9 mouse cellular contexts compared by ENCODE assay signal in the genomic region with DNA sequence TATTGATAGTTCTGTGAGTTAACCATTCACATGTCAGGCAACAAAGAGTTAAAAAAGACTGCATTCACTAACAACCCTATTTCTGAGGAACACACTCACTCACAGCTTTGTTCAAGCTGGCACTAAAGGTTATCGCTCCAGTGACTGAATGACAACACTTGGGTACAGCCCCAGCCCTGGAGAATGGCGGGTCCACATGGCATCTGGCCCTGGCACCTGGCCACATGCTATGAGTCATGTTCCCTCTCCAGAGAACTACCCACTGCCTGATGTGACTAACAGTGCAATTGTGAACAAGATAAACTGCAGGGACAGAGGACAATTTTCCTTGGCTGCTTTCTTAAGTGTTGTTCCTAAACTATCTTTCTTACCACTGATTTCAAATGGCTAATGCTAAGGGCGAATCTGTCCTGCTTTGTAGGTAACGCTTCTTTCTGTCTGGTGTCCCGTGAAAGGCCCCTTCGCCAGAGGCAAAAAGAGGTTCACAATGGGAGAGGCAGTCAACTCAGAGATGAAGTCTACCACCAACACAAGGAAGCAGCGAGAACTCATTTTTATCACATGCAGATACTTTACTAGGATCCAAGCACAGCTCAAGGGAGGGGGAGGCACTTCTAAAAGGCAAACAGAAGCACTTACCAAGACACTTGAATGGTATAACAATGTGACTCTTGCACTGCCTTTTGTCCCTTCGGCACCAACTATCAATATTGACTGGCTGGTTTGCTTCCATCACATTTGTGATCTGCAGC. TPM values are rescaled to one million over a fixed set of nuclear protein-coding genes. Genes with fewer than 3 reads are reported as not detected.
DNase-seq lines count a peak whose midpoint lies in the region; ATAC-seq and TF ChIP-seq lines count a peak whose summit lies in the region.
"Had no signal": no experiment of that assay in that cellular context is flagged by ENCODE, and none has a peak within 500 bp of the region (broad histone marks: within the 10 kb centered on the region; RNA-seq: fewer than 3 reads in every experiment).

No protein-coding gene starts in this region.

- peak; percentile 93 for ATAC-seq in forebrain, postnatal 0 days
- ATAC-seq in stomach, embryonic 16.5 days (ENCODE audit: insufficient read depth, low FRiP score) = peak; percentile 89

- intact Hi-C loops in heart, postnatal 10 days (cut with DNase I) = no loop called here

- H3K9ac ChIP-seq in forebrain, postnatal 0 days = no peak overlapping the region
- no peak overlapping the region for H3K9ac ChIP-seq in stomach, embryonic 16.5 days (ENCODE audit: low read length)

- H3K4me2 ChIP-seq in forebrain, postnatal 0 days (ENCODE audit: low read depth) = no peak overlapping the region
- H3K4me2 ChIP-seq in stomach, embryonic 16.5 days (ENCODE audit: low read depth, low read length) = no peak overlapping the region

- H3K9me3 ChIP-seq in forebrain, postnatal 0 days (ENCODE audit: low read length) = no peaks in the 10 kb centered on the region
- H3K9me3 ChIP-seq in stomach, embryonic 16.5 days (replicated peaks; ENCODE audit: control insufficient read depth, low read length) = no peaks in the 10 kb centered on the region

- no peak overlapping the region for H3K4me3 ChIP-seq in forebrain, postnatal 0 days (ENCODE audit: low read depth, low read length)
- H3K4me3 ChIP-seq in stomach, embryonic 16.5 days (replicated peaks; ENCODE audit: low read length) = no peak overlapping the region
- H3K4me3 ChIP-seq: erythroblast, embryonic 14.5 days had no signal

- H3K27ac ChIP-seq in forebrain, postnatal 0 days (ENCODE audit: low read depth, low read length) = peak overlapping the region; percentile 64
- H3K27ac ChIP-seq in stomach, embryonic 16.5 days (ENCODE audit: low read length) = peak overlapping the region; percentile 63

- H3K4me1 ChIP-seq in forebrain, postnatal 0 days (ENCODE audit: insufficient read depth) = 0 out of 2 replicates have a peak, but pooled peaks cover 9% of the 10 kb centered on the region
- peaks cover 23% of the 10 kb centered on the region; the same call in 1 of the 2 replicates for H3K4me1 ChIP-seq in stomach, embryonic 16.5 days (ENCODE audit: control insufficient read depth, insufficient read depth, low read length)

- 46% methylated on average over 8 of the region's 8 CpGs for WGBS in forebrain, postnatal 0 days
- WGBS in stomach, embryonic 16.5 days = 68% methylated on average over 8 of the region's 8 CpGs

- peak; percentile 84 for DNase-seq in MN1 (ENCODE audit: low spot score)
- DNase-seq in brain, adult 2 months (ENCODE audit: low read depth, low spot score) = peak; percentile 95
- DNase-seq in forebrain, postnatal 0 days = peak; percentile 81
- DNase-seq in heart, postnatal 10 days = peak; percentile 93 to 95
- DNase-seq in layer of hippocampus, adult 8-10 months (ENCODE audit: low spot score in 2 of 2) = peak; percentile 88 to 91
- DNase-seq in lung, postnatal 4 days = peak; percentile 88 to 92
- no peak for DNase-seq in thymus, postnatal 25 days

- H3K27me3 ChIP-seq in forebrain, postnatal 0 days (ENCODE audit: insufficient read depth, low read length) = no peaks in the 10 kb centered on the region
- no peaks in the 10 kb centered on the region for H3K27me3 ChIP-seq in stomach, embryonic 16.5 days (ENCODE audit: control insufficient read depth, insufficient read depth, low read length)

- 0 out of 2 replicates have a peak, but pooled peaks cover 3% of the 10 kb centered on the region for H3K36me3 ChIP-seq in forebrain, postnatal 0 days (ENCODE audit: insufficient read depth)
- no peaks in the 10 kb centered on the region for H3K36me3 ChIP-seq in stomach, embryonic 16.5 days (ENCODE audit: control insufficient read depth, insufficient read depth, low read length)

- no peak for TF ChIP-seq CTCF in forebrain, postnatal 0 days (IDR thresholded peaks at IDR 0.05; ENCODE audit: low read depth)

RNA-seq across cellular contexts. Expression of a gene that starts 35.1 kb away (rescaled TPM):
- total RNA-seq in forebrain, postnatal 0 days (2014; rRNA removed) = 240 and 341 TPM in 2 replicates
- polyA plus RNA-seq in forebrain, postnatal 0 days (2015; fragmentation: Nextera tagmentation; extraction: Ambion mirVana) = 251 and 328 TPM in 2 replicates
- total RNA-seq in heart, postnatal 10 days (2021) = 100 to 1,000 TPM; 333 to 347 TPM
- total RNA-seq in layer of hippocampus, adult 8-10 months (2022) = 100 to 1,000 TPM; 453 to 504 (median 482) TPM
- polyA plus RNA-seq in stomach, embryonic 16.5 days (2015; fragmentation: Nextera tagmentation; extraction: Ambion mirVana) = 326 and 359 TPM in 2 replicates

RNA-seq across cellular contexts. Expression of a gene that starts 44.9 kb away (rescaled TPM):
- total RNA-seq in forebrain, postnatal 0 days (2014; rRNA removed) = 0.38 and 0.81 TPM in 2 replicates
- polyA plus RNA-seq in forebrain, postnatal 0 days (2015; fragmentation: Nextera tagmentation; extraction: Ambion mirVana) = 0.35 and 0.44 TPM in 2 replicates
- under 1 TPM; 0.42 to 0.93 TPM for total RNA-seq in heart, postnatal 10 days (2021)
- 10 to 100 TPM in 1 of 4 experiments, 1 to 10 TPM in 1, under 1 TPM in 2; 0.70 to 14.8 (median 5.4) TPM for total RNA-seq in layer of hippocampus, adult 8-10 months (2022)
- 77.9 and 96.3 TPM in 2 replicates for polyA plus RNA-seq in stomach, embryonic 16.5 days (2015; fragmentation: Nextera tagmentation; extraction: Ambion mirVana)
